Mouse (Mus musculus) liver, embryonic 14.5 days (tissue): ENCODE measurements around the gene Lingo1.

ENCODE experiments used
- CTCF ChIP-seq: IDR thresholded peaks from 2 replicates; pipeline ENCODE4 v1.5.1; 2016; ENCODE audit warnings: antibody characterized with exemption, low read depth, control low read depth
- EP300 ChIP-seq: IDR thresholded peaks from 2 replicates; pipeline ENCODE4 v1.6.1; 2016; ENCODE audit warnings: antibody characterized with exemption, low read depth

- TF ChIP-seq CTCF = no peak
- TF ChIP-seq EP300 = no peak
Measured at GRCm38 (mm10) chr9:56687490-56687889, 108.8 kb downstream of the Lingo1 start.
